Mouse (Mus musculus) brain, embryonic 14.5 days (tissue): ENCODE data around the gene Selenos.

Source experiments
- CTCF ChIP-seq: fragments of 200-500 bp; IDR thresholded peaks from 2 replicates; pipeline ENCODE4 v1.5.1; 2012; ENCODE audit warnings: inconsistent platforms, mild to moderate bottlenecking, moderate library complexity, borderline replicate concordance; ENCODE audit not compliant: insufficient read depth, insufficient read length; ENCODE audit errors: extremely low read depth
- POLR2A ChIP-seq: fragments of 200-500 bp; IDR thresholded peaks from 2 replicates; pipeline ENCODE4 v1.6.1; 2012; ENCODE audit warnings: mild to moderate bottlenecking, inconsistent platforms, borderline replicate concordance; ENCODE audit not compliant: poor library complexity, insufficient read depth, insufficient read length, severe bottlenecking; ENCODE audit errors: extremely low read depth

- TF ChIP-seq CTCF = no peak
- no peak for TF ChIP-seq POLR2A
These were observed 40.7 kb upstream of the Selenos start for GRCm38 (mm10) chr7:66038730-66039129.
